Mouse (Mus musculus) intestine, postnatal 0 days (tissue): ENCODE results near the gene Ugt1a6b. TPM values are rescaled to one million over a fixed set of nuclear protein-coding genes. Genes with fewer than 3 reads are reported as not detected.

ENCODE experiments used
- ATAC-seq: fragments of 200-750 bp; cut with Nextera tagmentation; 2 replicates; pipeline ENCODE4 v1.8.0; 2017; ENCODE audit warnings: mild to moderate bottlenecking, moderate TSS enrichment, moderate library complexity
- H3K27ac ChIP-seq: fragments of 300-500 bp; sonication (generic); 2 replicates; pipeline ENCODE4 v1.5.1; 2014; ENCODE audit warnings: mild to moderate bottlenecking, low read depth, low read length, moderate library complexity
- H3K27me3 ChIP-seq: fragments of 300-500 bp; sonication (generic); replicated peaks from 2 replicates; pipeline ENCODE4 v1.6.1; 2014; ENCODE audit warnings: low read length, mixed read lengths; ENCODE audit not compliant: control insufficient read depth, insufficient read depth
- H3K36me3 ChIP-seq: fragments of 300-500 bp; sonication (generic); 2 replicates; pipeline ENCODE4 v1.6.1; 2014; ENCODE audit warnings: mild to moderate bottlenecking, moderate library complexity; ENCODE audit not compliant: control insufficient read depth, insufficient read depth
- H3K4me1 ChIP-seq: fragments of 300-500 bp; sonication (generic); replicated peaks from 2 replicates; pipeline ENCODE4 v1.6.1; 2014; ENCODE audit warnings: antibody characterized with exemption, low read length, mixed read lengths; ENCODE audit not compliant: control insufficient read depth, insufficient read depth
- H3K4me2 ChIP-seq: fragments of 300-500 bp; sonication (generic); replicated peaks from 2 replicates; pipeline ENCODE4 v1.6.1; 2014; ENCODE audit warnings: low read depth, mild to moderate bottlenecking, moderate library complexity
- H3K4me3 ChIP-seq: fragments of 300-500 bp; sonication (generic); 2 replicates; pipeline ENCODE4 v1.5.1; 2014; ENCODE audit warnings: low read depth, low read length
- H3K9ac ChIP-seq: fragments of 300-500 bp; sonication (generic); 2 replicates; pipeline ENCODE4 v1.6.1; 2014; ENCODE audit warnings: mild to moderate bottlenecking, low read depth, low read length
- H3K9me3 ChIP-seq: fragments of 300-500 bp; sonication (generic); 2 replicates; pipeline ENCODE4 v1.6.1; 2016; ENCODE audit warnings: mixed run types; ENCODE audit not compliant: control insufficient read depth
- CTCF ChIP-seq: sonication (generic); IDR thresholded peaks from 2 replicates; pipeline ENCODE4 v1.5.1; 2016; ENCODE audit warnings: low read depth, mild to moderate bottlenecking, control low read depth, antibody characterized with exemption, moderate library complexity
- WGBS: fragments of 180-500 bp; shearing (Covaris S2); extraction: QIAGEN DNeasy Blood & Tissue Kit; methylation state at CpG from one replicate; pipeline ENCODE4 v1.1.7; 2014; 5-methylcytosine and 5-hydroxymethylcytosine counted together
- polyA plus RNA-seq: library from polyadenylated mRNA; unstranded; fragments of >200 nt; fragmentation: Nextera tagmentation; extraction: Ambion mirVana; gene quantifications from 2 replicates; pipeline ENCODE4 v1.2.1, GENCODE M21; 2015

The Ugt1a6b gene
- polyA plus RNA-seq, 1 experiment from 2014 or later = 0.35 TPM

GRCm38 (mm10) chr1:88255989-88256754 lies 153.1 kb downstream of the Ugt1a6b start:
- no peak overlapping the region for H3K9ac ChIP-seq
- H3K4me2 ChIP-seq = no peak overlapping the region
- no peak overlapping the region for H3K4me3 ChIP-seq
- H3K27me3 ChIP-seq = no peaks in the 10 kb centered on the region
- peaks cover 19% of the 10 kb centered on the region for H3K36me3 ChIP-seq
- no peak for ATAC-seq
- no peak for TF ChIP-seq CTCF
- H3K27ac ChIP-seq = no peak overlapping the region
- peaks cover 11% of the 10 kb centered on the region; the same call in 1 of the 2 replicates for H3K9me3 ChIP-seq
- H3K4me1 ChIP-seq = peaks cover 8% of the 10 kb centered on the region
- 81% methylated on average over 13 of the region's 13 CpGs for WGBS

GRCm38 (mm10) chr1:88256886-88257663 lies 154.0 kb downstream of the Ugt1a6b start:
- H3K4me1 ChIP-seq = peaks cover 8% of the 10 kb centered on the region
- H3K4me2 ChIP-seq = no peak overlapping the region
- H3K27me3 ChIP-seq = no peaks in the 10 kb centered on the region
- H3K9ac ChIP-seq = no peak overlapping the region
- WGBS = 75% methylated on average over 10 of the region's 10 CpGs
- TF ChIP-seq CTCF = no peak
- ATAC-seq = no peak
- 0 out of 2 replicates have a peak, but pooled peaks cover 9% of the 10 kb centered on the region for H3K9me3 ChIP-seq
- no peak overlapping the region for H3K4me3 ChIP-seq
- no peak overlapping the region for H3K27ac ChIP-seq
- H3K36me3 ChIP-seq = peaks cover 28% of the 10 kb centered on the region

GRCm38 (mm10) chr1:88257681-88258080 lies 154.6 kb downstream of the Ugt1a6b start:
- 83% methylated on average over 6 of the region's 6 CpGs for WGBS
- H3K36me3 ChIP-seq = peaks cover 34% of the 10 kb centered on the region
- H3K9ac ChIP-seq = no peak overlapping the region
- H3K27ac ChIP-seq = no peak overlapping the region
- peaks cover 8% of the 10 kb centered on the region for H3K4me1 ChIP-seq
- no peaks in the 10 kb centered on the region for H3K27me3 ChIP-seq
- 0 out of 2 replicates have a peak, but pooled peaks cover 3% of the 10 kb centered on the region for H3K9me3 ChIP-seq
- no peak for TF ChIP-seq CTCF
- ATAC-seq = no peak
- H3K4me2 ChIP-seq = no peak overlapping the region
- H3K4me3 ChIP-seq = no peak overlapping the region

GRCm38 (mm10) chr1:88258361-88258760 lies 155.3 kb downstream of the Ugt1a6b start:
- Histone ChIP-seq H3K9ac (no peak overlapping the region), H3K4me2 (no peak overlapping the region), H3K4me3 (no peak overlapping the region), H3K27me3 (no peaks in the 10 kb centered on the region), H3K27ac (no peak overlapping the region), H3K36me3 (peaks cover 41% of the 10 kb centered on the region), H3K9me3 (no peaks in the 10 kb centered on the region), H3K4me1 (peaks cover 8% of the 10 kb centered on the region)
- no peak for ATAC-seq
- no peak for TF ChIP-seq CTCF
- WGBS = 72% methylated on average over 6 of the region's 6 CpGs

GRCm38 (mm10) chr1:88258881-88259642 lies 156.0 kb downstream of the Ugt1a6b start:
- no peaks in the 10 kb centered on the region for H3K27me3 ChIP-seq
- WGBS = 75% methylated on average over 8 of the region's 8 CpGs
- no peak overlapping the region for H3K9ac ChIP-seq
- peaks cover 48% of the 10 kb centered on the region for H3K36me3 ChIP-seq
- no peak overlapping the region for H3K4me2 ChIP-seq
- peaks cover 8% of the 10 kb centered on the region for H3K4me1 ChIP-seq
- H3K9me3 ChIP-seq = no peaks in the 10 kb centered on the region
- H3K4me3 ChIP-seq = no peak overlapping the region
- no peak for ATAC-seq
- no peak overlapping the region for H3K27ac ChIP-seq
- no peak for TF ChIP-seq CTCF

GRCm38 (mm10) chr1:88259643-88260024 lies 156.6 kb downstream of the Ugt1a6b start:
- H3K4me3 ChIP-seq = no peak overlapping the region
- H3K4me2 ChIP-seq = no peak overlapping the region
- TF ChIP-seq CTCF = no peak
- H3K27ac ChIP-seq = no peak overlapping the region
- H3K4me1 ChIP-seq = peaks cover 8% of the 10 kb centered on the region
- ATAC-seq = peak; percentile 1; the same call in 1 of the 2 replicates
- no peaks in the 10 kb centered on the region for H3K27me3 ChIP-seq
- no peak overlapping the region for H3K9ac ChIP-seq
- WGBS = 74% methylated on average over 4 of the region's 4 CpGs
- no peaks in the 10 kb centered on the region for H3K9me3 ChIP-seq
- peaks cover 54% of the 10 kb centered on the region for H3K36me3 ChIP-seq
